ENCODE assay signal across 24 mouse cellular contexts in genomic region chr8:95166400-95166799, GRCm38 (mm10). TPM values are rescaled to one million over a fixed set of nuclear protein-coding genes. Genes with fewer than 3 reads are reported as not detected.
DNase-seq lines count a peak whose midpoint lies in the region; ATAC-seq and TF ChIP-seq lines count a peak whose summit lies in the region.
"Had no signal": no experiment of that assay in that cellular context is flagged by ENCODE, and none has a peak within 500 bp of the region (broad histone marks: within the 10 kb centered on the region; RNA-seq: fewer than 3 reads in every experiment).

No protein-coding gene starts in this region.

- intact Hi-C loops in gastrocnemius, adult 2 months (cut with DNase I): no loop called here

- ATAC-seq in kidney, embryonic 15.5 days (replicated peaks; ENCODE audit: low FRiP score): no peak
- ATAC-seq in CD4-positive, CD25-positive, alpha-beta regulatory T cell, adult 4 months: no peak
- ATAC-seq: activated CD4-positive, CD25-positive, alpha-beta regulatory T cell, adult 4 months; forebrain, embryonic 14.5 days; intestine, embryonic 16.5 days; midbrain, embryonic 13.5 days had no signal

- no peak overlapping the region for H3K4me3 ChIP-seq in gastrocnemius, adult 2 months
- no peak overlapping the region for H3K4me3 ChIP-seq in kidney, embryonic 15.5 days (replicated peaks)
- H3K4me3 ChIP-seq in brown adipose tissue, adult 24 weeks (ENCODE audit: insufficient read depth, low read depth, low read length): no peak overlapping the region
- no peak overlapping the region for H3K4me3 ChIP-seq in cortical plate, adult 2 months (ENCODE audit: insufficient read depth, low read length)
- H3K4me3 ChIP-seq: erythroblast, embryonic 14.5 days; heart, embryonic 10.5 days; heart, embryonic 15.5 days; hindbrain, embryonic 13.5 days; midbrain, embryonic 13.5 days; neural tube, embryonic 13.5 days had no signal

- H3K27ac ChIP-seq in gastrocnemius, adult 2 months: peak overlapping the region; percentile 76
- no peak overlapping the region for H3K27ac ChIP-seq in kidney, embryonic 15.5 days
- peak overlapping the region; percentile 17 for H3K27ac ChIP-seq in brown adipose tissue, adult 24 weeks (replicated peaks; ENCODE audit: low read depth, low read length)
- H3K27ac ChIP-seq in cortical plate, adult 2 months (ENCODE audit: insufficient read depth, low read length): peak overlapping the region; percentile 6; the same call in 1 of the 2 replicates
- H3K27ac ChIP-seq: heart, embryonic 10.5 days; heart, embryonic 15.5 days; hindbrain, embryonic 13.5 days; liver, embryonic 14.5 days; macrophage; midbrain, embryonic 13.5 days; neural tube, embryonic 13.5 days; stomach, postnatal 0 days had no signal

- no peaks in the 10 kb centered on the region; the same call in 1 of the 2 replicates for H3K27me3 ChIP-seq in kidney, embryonic 15.5 days
- H3K27me3 ChIP-seq: heart, embryonic 15.5 days; hindbrain, embryonic 13.5 days; midbrain, embryonic 13.5 days; neural tube, embryonic 13.5 days had no signal

- H3K4me1 ChIP-seq in kidney, embryonic 15.5 days: peaks cover 8% of the 10 kb centered on the region; the same call in 1 of the 2 replicates
- peaks cover 4% of the 10 kb centered on the region; the same call in 1 of the 2 replicates for H3K4me1 ChIP-seq in brown adipose tissue, adult 24 weeks (ENCODE audit: control insufficient read depth, insufficient read depth, insufficient read length, low read length)
- no peaks in the 10 kb centered on the region for H3K4me1 ChIP-seq in cortical plate, adult 2 months (ENCODE audit: control insufficient read depth, insufficient read depth, low read length)
- H3K4me1 ChIP-seq: heart, embryonic 15.5 days had no signal

- no peaks in the 10 kb centered on the region for H3K9me3 ChIP-seq in kidney, embryonic 15.5 days (replicated peaks)
- H3K9me3 ChIP-seq: heart, embryonic 10.5 days; heart, embryonic 15.5 days; hindbrain, embryonic 13.5 days; midbrain, embryonic 13.5 days; neural tube, embryonic 13.5 days had no signal

- no peak for DNase-seq in gastrocnemius, adult 2 months
- no peak for DNase-seq in gastrocnemius, adult 8-10 months (ENCODE audit: low spot score in 2 of 2)
- peak; percentile 36 to 41 for DNase-seq in kidney, adult 8-10 months
- DNase-seq: B cell, adult 2 months; liver; lung, adult 2 months; thymus, adult 18-20 months; thymus, postnatal 25 days had no signal

- TF ChIP-seq POLR2A in cortical plate, adult 2 months (IDR thresholded peaks at IDR 0.05; ENCODE audit: extremely low read depth, insufficient read depth, low read length): no peak

- H3K36me3 ChIP-seq in kidney, embryonic 15.5 days: no peaks in the 10 kb centered on the region
- H3K36me3 ChIP-seq: heart, embryonic 10.5 days; heart, embryonic 15.5 days; hindbrain, embryonic 13.5 days; midbrain, embryonic 13.5 days; neural tube, embryonic 13.5 days had no signal

- no peak overlapping the region for H3K4me2 ChIP-seq in kidney, embryonic 15.5 days
- H3K4me2 ChIP-seq: heart, embryonic 15.5 days; hindbrain, embryonic 13.5 days; midbrain, embryonic 13.5 days; neural tube, embryonic 13.5 days had no signal

- WGBS in kidney, embryonic 15.5 days: 91% methylated on average over 7 of the region's 7 CpGs

- no peak overlapping the region for H3K9ac ChIP-seq in kidney, embryonic 15.5 days
- H3K9ac ChIP-seq: heart, embryonic 15.5 days; hindbrain, embryonic 13.5 days; liver, embryonic 14.5 days; midbrain, embryonic 13.5 days; neural tube, embryonic 13.5 days had no signal

- TF ChIP-seq CTCF in gastrocnemius, adult 2 months (IDR thresholded peaks at IDR 0.05): no peak
- TF ChIP-seq CTCF in cortical plate, adult 2 months (IDR thresholded peaks at IDR 0.05; ENCODE audit: extremely low read depth, insufficient read depth, low read length): no peak

RNA-seq across cellular contexts. Expression of gene Kifc3, which starts 36.2 kb away (rescaled TPM):
- total RNA-seq in gastrocnemius, adult 2 months (2021): 10 to 100 TPM in 1 of 2 experiments, 1 to 10 TPM in 1; 5.2 to 11.4 TPM
- 10 to 100 TPM in 1 of 4 experiments, 1 to 10 TPM in 3; 6.0 to 11.3 (median 8.5) TPM for total RNA-seq in gastrocnemius, adult 8-10 months (2022)
- polyA plus RNA-seq in kidney, embryonic 15.5 days (2015; fragmentation: Nextera tagmentation; extraction: Ambion mirVana): 28.7 and 28.8 TPM in 2 replicates
- 24.4 and 29.3 TPM in 2 replicates for polyA plus RNA-seq in brown adipose tissue, adult 24 weeks (2012; ENCODE audit: insufficient read depth, insufficient read length, missing spikeins)
- polyA plus RNA-seq in cortical plate, adult 2 months (2012; rRNA removed): 55.2 TPM in 2 replicates
- polyA plus RNA-seq in CD4-positive, CD25-positive, alpha-beta regulatory T cell, adult 4 months (2017; shearing (Covaris generic)): not detected

Comparison
In these comparisons a context has a peak if more than half of its experiments do, and no peak if none do; other contexts are left out.
1. DNase-seq: peak in kidney, adult 8-10 months (2 of 2); none in gastrocnemius, adult 2 months (single experiment) and gastrocnemius, adult 8-10 months (0 of 2).
2. RNA of gene Kifc3, which starts 36.2 kb away (polyA plus RNA-seq): 55.2 TPM in cortical plate, adult 2 months, 28.7 to 28.8 TPM in kidney, embryonic 15.5 days and 24.4 to 29.3 TPM in brown adipose tissue, adult 24 weeks; not detected in CD4-positive, CD25-positive, alpha-beta regulatory T cell, adult 4 months; every median in the first group is over 10 times any median in the second.